Mouse (Mus musculus) gastrocnemius, adult 18-20 months (tissue): Measurements from ENCODE around the gene Arglu1. TPM values are rescaled to one million over a fixed set of nuclear protein-coding genes. Genes with fewer than 3 reads are reported as not detected.

Experiments used
- DNase-seq: peaks from one replicate; pipeline ENCODE4 v3.0.0; 2021; ENCODE audit warnings: low spot score
- long read RNA-seq, 2 experiments: library from polyadenylated mRNA; stranded (forward); transcript quantifications; one replicate each; pipeline ENCODE4 v2.0.0; 2021
- total RNA-seq, 2 experiments: library from RNA; stranded (reverse); gene quantifications; 2 replicates each; pipeline ENCODE4 v1.2.3; 2021

The Arglu1 gene
- total RNA-seq: 10 to 100 TPM; 38.7 to 42.4 TPM
- long read RNA-seq, experiment 1, transcript Arglu1-201 (4 exons, 3,197 nt): major isoform, 93 of 125 reads
- long read RNA-seq, experiment 1, partial matches to known transcripts: 4 of 125 reads
- long read RNA-seq, experiment 1, other reads (novel, unspliced or antisense): 28 of 125 reads
- long read RNA-seq, experiment 2, transcript Arglu1-201 (4 exons, 3,197 nt): major isoform, 71 of 90 reads
- long read RNA-seq, experiment 2, partial matches to known transcripts: 2 of 90 reads
- long read RNA-seq, experiment 2, other reads (novel, unspliced or antisense): 16 of 90 reads

DNA sequence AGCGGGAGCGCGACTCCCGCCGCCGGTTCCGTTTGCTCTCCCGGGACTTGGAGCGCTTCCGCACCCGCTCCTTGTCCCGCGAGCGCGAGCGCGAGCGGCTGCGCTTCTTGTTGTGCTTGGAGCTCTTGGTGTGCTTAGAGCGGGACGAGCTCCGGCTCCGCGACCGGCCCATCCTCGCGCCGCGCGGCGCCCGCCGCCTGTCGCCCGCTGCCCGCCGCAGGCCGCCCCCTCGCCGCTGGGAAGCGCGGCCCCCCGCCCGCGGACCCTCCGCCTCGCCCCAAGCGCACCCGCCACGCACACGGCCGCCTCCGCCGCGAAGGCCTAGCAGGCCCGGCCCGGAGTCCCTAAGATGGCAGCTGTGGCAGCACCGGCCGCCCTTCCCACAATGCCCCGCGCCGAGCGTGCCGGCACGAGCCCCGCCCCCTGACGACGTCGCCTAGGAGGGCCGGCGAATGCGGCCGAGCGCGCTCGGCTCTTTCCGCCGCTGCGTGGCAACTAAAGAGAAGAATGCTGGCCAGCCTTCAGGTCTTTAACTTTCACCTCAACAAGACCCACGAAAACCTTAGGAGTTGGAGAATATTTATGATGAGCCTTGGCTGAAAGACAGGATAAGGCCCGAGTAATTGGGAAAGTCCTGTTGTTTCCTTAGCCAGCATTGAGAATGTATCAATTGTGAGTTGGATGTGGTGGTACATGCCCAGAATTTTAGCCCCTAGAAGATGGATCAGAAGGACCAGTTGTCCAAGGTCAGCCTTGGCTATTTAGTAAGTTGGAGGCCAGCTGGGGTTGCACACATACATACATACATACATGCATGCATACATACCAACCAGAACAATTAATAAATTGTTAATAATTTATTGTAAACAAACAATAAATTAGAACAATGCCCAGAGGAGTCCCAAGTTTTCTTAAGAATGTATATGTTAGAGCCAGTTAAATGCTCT is at the start of gene Arglu1:
TSS of gene Arglu1 (minus strand) at position 376 of the 947 bp plus-strand sequence.
- peak; percentile 95 for DNase-seq

DNA sequence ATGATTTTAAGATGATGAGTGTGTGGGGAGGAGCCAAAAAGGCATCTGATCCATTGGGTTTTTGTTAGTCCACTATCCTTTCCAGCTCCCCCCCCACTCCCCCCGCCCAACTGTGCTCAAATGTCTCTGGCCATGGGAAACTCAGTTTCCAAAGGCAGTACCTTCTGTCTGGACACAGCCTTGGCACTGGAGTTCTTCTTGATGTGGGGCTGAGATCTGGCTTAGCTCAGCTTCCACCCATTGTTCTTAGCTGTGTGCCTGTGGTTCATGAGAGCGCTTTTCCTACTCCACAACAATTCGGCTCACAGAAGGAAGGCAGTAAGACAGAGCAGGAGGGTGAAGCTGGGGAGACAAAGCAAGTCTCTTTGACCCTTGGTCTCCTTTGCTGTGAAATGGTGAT is 47.0 kb upstream of the Arglu1 start:
- DNase-seq: peak; percentile 3

DNA sequence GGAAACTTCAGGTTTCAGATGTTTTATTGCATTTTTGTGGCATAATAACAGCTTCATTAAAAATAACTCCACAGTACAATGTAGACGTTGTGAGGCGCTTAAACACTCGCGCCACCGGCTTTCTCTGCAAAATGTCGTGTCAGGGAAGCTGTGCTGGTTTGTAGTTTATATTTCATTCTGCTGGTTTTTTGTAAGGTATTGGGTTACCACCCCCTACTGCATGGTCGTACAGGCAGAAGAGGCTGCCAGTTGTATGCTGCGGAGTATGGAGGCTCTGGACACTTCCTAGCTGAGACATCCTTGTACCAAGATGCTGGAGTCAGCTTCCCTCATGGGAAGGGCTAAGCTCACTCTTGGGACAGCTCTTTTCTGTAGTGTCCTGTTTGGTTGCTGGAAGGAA is 46.5 kb upstream of the Arglu1 start:
- DNase-seq: peak; percentile 7

DNA sequence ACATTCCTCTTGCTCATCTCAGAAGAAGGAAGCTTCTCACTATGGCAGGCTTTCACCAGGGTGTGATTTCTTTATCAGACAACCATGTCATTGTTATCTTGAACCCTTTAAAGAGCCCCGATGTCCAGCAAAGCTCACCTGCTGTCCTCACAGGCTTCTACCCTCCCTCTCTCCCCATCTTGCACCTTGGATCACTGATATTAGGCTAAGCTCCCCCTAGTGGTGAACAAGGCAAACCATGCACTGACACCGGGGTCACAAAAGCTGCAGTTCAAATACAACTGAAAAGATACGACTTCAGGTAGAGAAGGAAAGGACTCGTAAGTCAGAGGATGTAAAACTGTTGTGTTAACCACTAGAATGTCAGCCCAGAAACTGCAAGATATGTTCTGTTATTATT is 43.5 kb upstream of the Arglu1 start:
- DNase-seq: peak; percentile 7

DNA sequence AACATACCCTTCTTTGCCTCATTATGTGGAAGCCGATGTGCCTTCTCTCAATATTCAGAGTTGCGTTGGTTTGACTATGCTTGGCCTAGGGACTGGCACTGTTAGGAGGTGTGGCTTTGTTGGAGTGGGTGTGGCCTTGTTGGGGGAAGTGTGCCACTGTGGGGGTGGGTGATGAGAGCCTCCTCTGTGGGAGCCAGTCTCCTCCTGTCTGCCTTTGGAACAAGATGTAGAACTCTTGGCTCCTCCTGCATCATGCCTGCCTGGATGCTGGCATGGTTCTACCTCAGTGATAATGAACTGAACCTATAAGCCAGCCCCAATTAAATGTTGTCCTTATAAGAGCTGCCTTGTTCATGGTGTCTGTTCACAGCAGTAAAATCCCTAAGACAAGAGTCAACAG is 38.3 kb upstream of the Arglu1 start:
- DNase-seq: no peak

DNA sequence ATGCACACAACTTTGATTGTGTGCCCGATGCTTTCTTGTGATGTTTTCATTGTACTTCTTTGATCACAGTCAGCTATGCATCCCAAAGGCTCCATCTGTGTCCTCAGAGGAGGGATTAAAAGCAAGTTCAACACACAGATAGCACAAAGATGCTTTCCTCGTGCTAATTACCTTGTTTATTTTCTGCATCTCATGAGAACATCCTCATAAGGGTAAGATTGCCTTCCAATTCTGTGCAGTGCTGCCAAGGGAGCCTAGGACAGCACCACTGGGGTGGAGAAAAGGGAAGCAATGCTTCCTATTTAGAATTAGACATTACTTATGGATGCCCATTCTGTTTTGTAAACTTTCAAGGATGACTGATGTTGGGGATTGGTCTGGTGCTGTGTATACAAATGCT is 36.2 kb upstream of the Arglu1 start:
- DNase-seq: no peak

DNA sequence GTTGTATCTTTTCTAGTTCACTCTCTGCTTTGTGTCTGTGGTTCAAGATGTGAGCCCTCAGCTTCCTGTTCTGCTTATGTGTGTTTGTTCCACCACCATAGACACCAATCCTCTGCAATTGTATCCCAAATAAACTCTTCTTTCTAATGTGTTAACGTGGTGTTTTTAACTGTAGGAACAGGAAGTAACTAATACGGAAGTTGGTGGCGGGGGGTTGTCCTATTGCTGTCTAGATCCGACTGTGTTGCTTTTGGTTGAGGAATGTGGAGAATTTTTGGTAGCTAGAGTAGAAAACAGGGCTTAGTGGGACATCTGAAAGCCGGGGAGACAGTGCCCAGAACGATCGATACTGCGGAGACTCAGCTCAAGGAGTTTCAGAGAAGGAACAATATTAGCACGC is 14.5 kb upstream of the Arglu1 start:
- no peak for DNase-seq

DNA sequence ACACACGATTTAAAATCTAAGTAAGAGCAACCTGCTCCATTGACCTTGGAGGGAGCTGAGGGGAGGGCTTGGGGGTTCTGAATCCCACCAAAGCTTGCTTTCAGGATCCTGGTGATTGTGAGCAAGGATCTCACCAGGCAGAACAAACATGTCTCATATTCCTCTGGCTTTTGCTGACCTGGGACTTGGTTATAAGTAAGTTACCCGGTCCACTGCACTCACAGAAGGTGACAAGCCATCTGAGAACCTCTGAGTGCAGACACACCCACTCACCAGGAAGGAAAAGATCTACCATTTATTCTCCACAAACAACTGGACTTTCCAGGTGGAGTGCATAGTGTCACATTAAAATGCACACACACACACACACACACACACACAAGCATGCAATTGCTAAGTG is 13.3 kb upstream of the Arglu1 start:
- DNase-seq: no peak

DNA sequence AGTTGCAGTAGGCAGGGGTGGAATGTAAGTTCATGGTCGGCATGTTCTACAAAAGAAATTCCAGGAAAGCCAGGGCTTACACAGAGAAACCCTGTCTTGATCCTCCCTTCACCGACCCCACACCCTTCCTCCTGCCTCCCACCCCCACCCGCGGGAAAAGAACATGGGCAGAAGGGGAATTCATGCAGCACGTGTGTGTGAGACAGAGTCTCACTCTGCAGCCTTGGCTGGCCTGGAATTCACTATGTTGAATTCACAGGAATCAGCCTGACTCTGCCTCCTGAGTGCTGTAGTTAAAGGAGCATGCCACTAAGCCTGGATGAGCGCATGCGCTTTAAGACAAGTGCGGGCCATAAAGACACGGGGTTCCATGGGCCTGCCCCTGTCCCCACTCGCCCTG is 10.5 kb upstream of the Arglu1 start:
- DNase-seq: no peak

DNA sequence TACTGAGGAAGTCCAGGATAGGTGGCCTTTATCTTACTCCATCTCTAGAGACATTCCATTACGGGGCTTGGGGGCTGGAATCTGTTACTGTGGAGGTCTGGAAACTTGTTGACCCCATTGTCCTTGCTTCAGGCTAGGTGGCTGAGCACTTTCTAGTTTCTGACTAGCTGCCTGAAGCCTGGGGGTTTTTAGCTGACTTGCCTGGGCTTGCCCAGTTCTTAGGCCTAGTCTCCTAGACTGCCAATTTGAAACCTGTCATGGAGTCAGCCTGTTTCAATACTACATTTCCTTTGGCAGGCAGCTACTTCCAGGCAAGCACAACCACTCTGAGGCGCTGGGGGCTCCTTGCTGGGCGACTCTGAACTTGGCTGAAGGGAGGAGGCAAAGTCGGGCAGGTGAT is 9.9 kb upstream of the Arglu1 start:
- DNase-seq: no peak

DNA sequence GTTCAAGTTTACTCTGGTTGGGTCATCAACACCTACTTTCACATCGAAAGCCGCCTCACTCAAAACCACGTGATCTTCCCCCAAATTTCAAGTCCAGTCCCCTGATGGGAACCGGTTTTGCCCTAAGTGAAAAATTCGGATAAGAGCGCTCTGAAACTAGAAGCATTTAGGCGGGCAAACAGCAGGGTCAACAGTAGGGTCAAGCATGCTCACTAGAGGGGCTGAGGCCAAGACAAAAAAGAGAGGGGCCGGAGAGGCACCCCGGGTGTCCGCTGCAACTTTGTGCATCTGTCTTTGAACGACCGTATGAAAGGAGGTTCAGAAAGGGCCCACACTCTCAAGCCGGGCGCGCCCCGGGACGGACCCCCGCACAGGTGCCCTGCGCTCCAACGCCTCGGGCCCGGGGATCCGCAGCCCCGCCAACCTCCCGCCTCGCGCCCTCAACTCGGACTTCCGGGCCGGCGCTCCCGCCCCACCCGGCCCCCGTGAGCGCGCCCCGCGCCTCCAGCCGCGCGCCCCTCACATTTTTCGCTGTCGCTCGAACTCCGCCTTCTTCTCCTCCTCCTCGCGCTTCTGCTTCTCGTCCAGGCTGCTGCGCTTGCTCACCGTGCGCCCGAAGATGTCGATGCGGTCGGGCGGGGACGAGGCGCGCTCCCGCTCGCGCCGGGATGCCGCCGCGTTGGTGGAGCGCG is 721 bp downstream of the Arglu1 start:
- peak; percentile 34 for DNase-seq

DNA sequence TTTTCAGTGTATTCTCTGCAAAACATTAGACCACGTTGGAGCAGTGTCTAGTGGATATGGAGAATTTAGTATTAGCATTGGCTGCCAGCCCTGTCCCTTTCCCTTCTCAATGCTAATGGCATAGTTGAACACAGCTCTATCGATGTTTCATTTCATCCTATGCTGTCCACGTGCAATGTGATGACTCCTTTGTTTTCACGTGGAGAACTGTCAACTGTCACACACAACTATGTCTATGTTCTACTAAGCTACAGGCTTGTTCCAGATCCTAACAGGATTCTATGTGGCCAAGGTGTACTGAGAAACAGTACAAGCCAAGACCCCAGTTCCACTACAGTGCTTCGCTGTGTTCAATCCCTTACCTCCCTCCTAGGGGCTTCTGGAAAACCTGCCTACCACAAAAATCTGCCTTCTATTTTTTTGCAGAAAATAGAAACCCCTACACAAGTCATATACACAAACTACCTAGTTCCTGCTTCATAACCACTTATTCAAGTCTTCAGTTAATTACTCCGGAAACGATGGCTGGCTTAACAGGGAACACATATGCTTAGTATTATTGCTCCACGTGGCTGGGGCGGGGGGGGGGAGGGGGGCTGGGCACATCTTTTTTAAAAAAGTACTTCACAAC is 1.4 kb downstream of the Arglu1 start:
- DNase-seq: no peak

DNA sequence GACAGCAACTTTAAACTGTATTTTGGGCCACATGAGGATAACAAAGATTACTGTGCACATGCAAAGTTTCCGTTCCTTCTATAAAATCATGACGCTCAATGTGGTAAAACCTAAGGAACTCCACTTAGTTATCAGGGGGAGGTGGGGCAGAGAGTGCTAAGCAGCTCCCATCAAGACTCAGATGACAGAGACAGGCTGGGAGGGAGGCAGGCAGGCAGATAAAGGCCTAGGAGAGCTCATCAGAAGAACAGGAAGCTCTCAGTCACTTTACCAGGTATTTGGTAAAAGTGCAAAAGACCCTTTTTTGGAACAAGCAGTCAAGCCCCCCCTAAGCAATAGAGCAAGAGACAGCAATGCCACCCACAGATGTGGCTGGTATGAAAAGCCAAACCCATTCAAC is 4.8 kb downstream of the Arglu1 start:
- DNase-seq: no peak

DNA sequence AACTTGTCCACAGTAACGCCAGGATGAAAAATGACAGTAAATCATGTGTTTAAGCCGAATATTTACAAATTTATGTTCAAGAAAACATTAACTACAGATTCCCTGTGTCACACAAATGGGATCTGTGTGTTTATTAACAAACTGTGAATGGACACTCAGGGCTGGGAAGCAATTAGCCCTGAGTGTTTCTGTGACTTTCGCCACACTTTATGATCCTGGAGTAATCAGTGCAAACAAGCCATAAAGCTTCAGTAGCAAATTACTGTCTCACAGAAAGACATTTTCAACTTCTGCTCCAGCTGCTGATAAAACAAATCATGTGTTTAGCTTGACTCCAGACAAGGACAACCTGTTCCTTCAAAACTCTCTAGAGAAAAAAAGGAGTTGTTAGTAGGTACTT is 7.6 kb downstream of the Arglu1 start:
- DNase-seq: no peak

DNA sequence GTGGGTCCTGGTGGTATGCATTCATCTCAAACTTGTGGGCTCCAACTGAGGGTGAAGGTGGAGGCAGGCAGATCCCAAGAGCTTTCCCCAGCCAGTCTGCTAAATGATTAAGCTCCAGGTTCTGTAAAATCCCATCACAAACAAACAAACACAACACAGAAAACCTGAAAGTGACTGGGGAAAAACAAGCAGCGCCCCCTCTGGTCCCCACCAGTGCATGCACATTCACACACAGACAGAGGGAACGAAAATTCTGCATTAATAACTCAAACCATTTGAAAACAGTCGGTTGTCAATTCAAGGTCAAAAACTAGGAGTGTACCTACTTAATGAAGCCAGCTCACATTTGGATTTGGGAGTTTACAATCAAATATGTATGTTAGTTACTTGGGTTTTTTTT is 12.1 kb downstream of the Arglu1 start:
- no peak for DNase-seq

DNA sequence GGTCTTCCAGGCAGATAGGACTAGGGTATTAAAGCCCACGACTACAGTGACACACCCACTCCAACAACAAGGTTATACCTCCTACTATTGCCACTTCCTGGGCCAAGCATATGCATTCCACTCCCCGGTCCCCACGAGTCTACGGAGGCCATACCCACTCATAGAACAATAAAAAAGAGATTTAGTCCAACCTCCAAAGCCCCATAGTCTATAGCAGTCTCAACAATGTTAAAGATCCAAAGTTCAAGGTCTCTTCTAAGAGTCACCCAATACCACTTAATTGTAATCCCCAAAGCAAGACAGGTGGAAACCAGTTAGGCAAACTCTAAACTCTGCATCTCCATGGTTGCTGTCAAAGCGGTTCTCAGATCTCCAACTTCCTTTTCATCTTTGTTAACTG is 15.5 kb downstream of the Arglu1 start:
- no peak for DNase-seq

DNA sequence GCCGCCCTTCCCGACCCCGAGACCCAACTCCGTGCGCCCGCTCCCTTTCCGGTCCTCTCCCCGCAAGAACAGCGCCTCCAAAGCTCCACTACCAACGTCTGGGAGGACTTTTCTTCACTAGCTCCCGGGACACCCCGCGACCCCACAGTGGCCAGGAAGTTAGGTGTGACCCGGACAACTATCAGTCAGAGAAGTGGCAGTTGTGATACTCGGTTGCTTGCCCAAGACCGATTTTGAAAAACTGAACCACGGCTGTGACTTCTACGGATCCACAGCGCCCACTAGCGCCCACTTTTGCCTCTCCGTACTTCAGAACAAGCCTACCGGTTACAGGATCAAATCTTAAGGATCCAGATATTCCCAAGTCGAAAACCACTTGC is 28.6 kb downstream of the Arglu1 start:
- DNase-seq: peak; percentile 89

DNA sequence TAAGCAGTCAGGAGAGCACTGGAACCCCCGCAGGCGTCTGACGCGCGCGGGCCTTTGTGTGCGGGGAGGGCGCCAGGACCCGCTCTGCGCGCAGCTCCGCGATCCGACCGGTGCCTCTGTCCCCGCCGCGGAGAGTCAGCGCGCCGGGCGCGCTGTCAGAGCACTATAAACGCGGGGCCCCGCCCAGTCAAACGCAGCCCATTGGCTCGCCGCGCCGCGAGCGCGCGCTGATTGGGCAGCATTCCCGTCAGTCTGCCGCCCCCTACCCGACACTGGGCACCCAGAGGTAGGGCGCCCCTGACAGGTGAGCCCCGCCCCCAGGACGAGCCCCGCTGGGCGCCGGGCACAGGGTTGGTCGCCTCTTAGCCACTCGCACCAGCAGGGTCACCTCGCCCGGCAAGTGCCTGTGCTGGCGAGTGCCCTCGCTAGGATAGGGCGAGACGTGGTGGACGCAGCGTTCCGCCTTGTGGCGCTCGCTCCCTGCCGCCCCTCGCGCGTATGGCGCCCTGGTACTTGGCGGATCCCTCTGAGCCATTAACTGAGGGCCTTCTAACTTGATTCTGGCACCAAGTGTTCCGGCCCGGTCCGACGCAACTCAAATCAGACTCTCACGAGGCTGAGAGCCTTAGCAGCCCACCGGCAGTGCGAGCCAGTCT is 29.1 kb downstream of the Arglu1 start, which contains the start of gene Efnb2:
TSS of gene Efnb2 (minus strand) at position 140 of the 656 bp plus-strand sequence.
- peak; percentile 93 for DNase-seq

DNA sequence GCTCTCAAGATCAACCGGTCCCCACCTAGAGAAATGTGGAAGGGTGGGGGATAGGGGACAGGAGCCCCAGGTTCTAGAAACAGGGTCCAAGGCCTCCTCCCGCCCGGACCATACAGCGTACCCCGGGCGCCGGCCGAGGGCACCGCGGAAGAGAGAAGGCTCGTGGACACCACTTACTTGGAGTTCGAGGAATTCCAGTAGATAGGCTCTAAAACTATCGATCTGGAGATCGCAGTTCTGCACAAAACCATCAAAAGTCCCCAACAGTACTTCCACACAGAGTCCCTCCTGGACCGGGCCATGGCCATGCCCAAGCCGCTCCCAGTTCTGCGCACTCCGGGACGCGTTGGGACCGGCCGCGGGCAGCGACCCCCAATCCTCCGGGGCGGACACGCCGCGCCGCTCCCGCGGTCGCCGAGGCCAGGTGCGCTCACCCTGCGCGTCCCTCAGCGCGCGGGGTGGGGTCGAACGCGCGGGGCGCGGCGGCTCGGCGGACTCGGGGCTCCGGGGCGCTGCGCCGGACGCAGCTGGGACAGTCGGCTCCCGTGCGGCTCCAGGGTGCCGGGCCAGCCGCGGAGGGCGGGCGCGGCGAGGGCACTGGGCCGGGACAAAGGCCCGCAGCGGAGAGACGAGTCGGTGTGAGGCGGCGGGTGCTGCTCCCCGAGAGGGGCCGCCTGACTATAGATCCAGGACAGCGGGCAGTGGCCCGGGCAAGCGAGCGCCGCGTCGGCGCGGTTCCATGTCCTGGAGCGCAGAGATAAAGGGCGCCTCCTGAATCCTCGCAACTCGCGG is 29.8 kb downstream of the Arglu1 start:
- DNase-seq: no peak
